Mouse (Mus musculus): ENCODE data around the gene Ap4s1. TPM values are rescaled to one million over a fixed set of nuclear protein-coding genes. Genes with fewer than 3 reads are reported as not detected.

The Ap4s1 gene
- polyA plus RNA-seq, 1 experiment from 2014 or later, result 39.4 TPM

Other genes starting within 250 kb of the Ap4s1 start
- gene Coch, start 97.7 kb upstream of the Ap4s1 start, polyA plus RNA-seq (2015; fragmentation: Nextera tagmentation; extraction: Ambion mirVana), result 9.3 and 11.4 TPM in 2 replicates
- gene Strn3, start 864 bp downstream of the Ap4s1 start, polyA plus RNA-seq (2015; fragmentation: Nextera tagmentation; extraction: Ambion mirVana), result 42.8 and 44.8 TPM in 2 replicates
- 39.4 and 41.7 TPM in 2 replicates for gene Hectd1, start 138.5 kb downstream of the Ap4s1 start, polyA plus RNA-seq (2015; fragmentation: Nextera tagmentation; extraction: Ambion mirVana)